Mouse (Mus musculus): ENCODE measurements around the gene Rpl5.
A peak's percentile ranks its signal among the peaks of the same experiment; 100 is the strongest.
"Not testable (repeated sequence)": the region's sequence is repeated elsewhere in the genome, so short reads cannot be mapped to it uniquely, and the experiment has no call there.

The Rpl5 gene

GRCm38 (mm10) chr5:107900206-107901013 is at the start of gene Rpl5:
Gene Rpl5 (plus strand): TSS chr5:107900502.
- DNase-seq (ENCODE audit: low read depth, low spot score), result peak; percentile 96

GRCm38 (mm10) chr5:107853807-107854206 is 46.5 kb upstream of the Rpl5 start:
- DNase-seq (ENCODE audit: low read depth, low spot score), result no peak

- no peak for DNase-seq (ENCODE audit: low read depth, low spot score)
These were observed 45.7 kb upstream of the Rpl5 start for GRCm38 (mm10) chr5:107854556-107854955.

- DNase-seq (ENCODE audit: low read depth, low spot score), result no peak
These were observed 44.8 kb upstream of the Rpl5 start for GRCm38 (mm10) chr5:107855546-107855945.

- no peak for DNase-seq (ENCODE audit: low read depth, low spot score)
These were observed 41.3 kb upstream of the Rpl5 start for GRCm38 (mm10) chr5:107858963-107859362.

GRCm38 (mm10) chr5:107863971-107864370 is 36.3 kb upstream of the Rpl5 start:
- no peak for DNase-seq (ENCODE audit: low read depth, low spot score)

GRCm38 (mm10) chr5:107866127-107867126 is 33.9 kb upstream of the Rpl5 start:
- DNase-seq (ENCODE audit: low read depth, low spot score), result no peak

- DNase-seq (ENCODE audit: low read depth, low spot score), result peak; percentile 56
These were observed 32.1 kb upstream of the Rpl5 start for GRCm38 (mm10) chr5:107867970-107868904.

- peak; percentile 96 for DNase-seq (ENCODE audit: low read depth, low spot score)
These were observed 31.3 kb upstream of the Rpl5 start for GRCm38 (mm10) chr5:107868905-107869424.

- no peak for DNase-seq (ENCODE audit: low read depth, low spot score)
These were observed 30.6 kb upstream of the Rpl5 start for GRCm38 (mm10) chr5:107869701-107870100.

- no peak for DNase-seq (ENCODE audit: low read depth, low spot score)
These were observed 27.0 kb upstream of the Rpl5 start for GRCm38 (mm10) chr5:107873330-107873729.

GRCm38 (mm10) chr5:107873886-107874302 is 26.4 kb upstream of the Rpl5 start:
- DNase-seq (ENCODE audit: low read depth, low spot score), result no peak

- DNase-seq (ENCODE audit: low read depth, low spot score), result no peak
These were observed 25.6 kb upstream of the Rpl5 start, which contains the start of gene Evi5 for GRCm38 (mm10) chr5:107874561-107875260. Gene Evi5 (minus strand): TSS chr5:107875107.

GRCm38 (mm10) chr5:107875261-107875611 is 25.1 kb upstream of the Rpl5 start:
- DNase-seq (ENCODE audit: low read depth, low spot score), result no peak

- DNase-seq (ENCODE audit: low read depth, low spot score), result no peak
These were observed 23.2 kb upstream of the Rpl5 start for GRCm38 (mm10) chr5:107877053-107877452.

- DNase-seq (ENCODE audit: low read depth, low spot score), result no peak
These were observed 19.6 kb upstream of the Rpl5 start for GRCm38 (mm10) chr5:107880710-107881109.

- DNase-seq (ENCODE audit: low read depth, low spot score), result no peak
These were observed 10.1 kb upstream of the Rpl5 start for GRCm38 (mm10) chr5:107889994-107890888.

- not testable (repeated sequence) for DNase-seq (ENCODE audit: low read depth, low spot score)
These were observed 8.8 kb upstream of the Rpl5 start for GRCm38 (mm10) chr5:107891515-107891914.

GRCm38 (mm10) chr5:107894676-107895075 is 5.6 kb upstream of the Rpl5 start:
- no peak for DNase-seq (ENCODE audit: low read depth, low spot score)

Data from mesoderm, embryonic 11.5 days (tissue).